Mouse (Mus musculus) MEL (cell line): Measurements from ENCODE around the gene Tm9sf2. TPM values are rescaled to one million over a fixed set of nuclear protein-coding genes. Genes with fewer than 3 reads are reported as not detected.
A peak's percentile ranks its signal among the peaks of the same experiment; 100 is the strongest.

Experiments
- DNase-seq: peaks from one replicate; pipeline ENCODE4 v3.0.0; 2011; ENCODE audit warnings: low read depth, low spot score
- H3K27ac ChIP-seq: 2 replicates; pipeline ENCODE4 v1.5.1; 2012; ENCODE audit warnings: low read depth, mild to moderate bottlenecking, control low read depth, low read length, moderate library complexity; ENCODE audit not compliant: control insufficient read depth
- H3K27me3 ChIP-seq, 2 experiments: fragments of 150-350 bp in 1 of 2; sonication (generic) in 1 of 2; 2 replicates each; pipeline ENCODE4 v1.6.1; 2012; ENCODE audit warnings: low read length in 2 of 2, mild to moderate bottlenecking in 2 of 2, improper control_type of control experiment in 1 of 2, moderate library complexity in 1 of 2; ENCODE audit not compliant: insufficient read depth in 2 of 2, control insufficient read depth in 1 of 2
- H3K36me3 ChIP-seq, 2 experiments: 2 replicates each; pipeline ENCODE4 v1.6.1; 2012 to 2014; ENCODE audit warnings: low read length in 2 of 2, improper control_type of control experiment in 1 of 2, inconsistent platforms in 1 of 2, mild to moderate bottlenecking in 1 of 2; ENCODE audit not compliant: insufficient read depth in 2 of 2, control insufficient read depth in 1 of 2
- H3K4me1 ChIP-seq, 2 experiments: fragments of 150-350 bp in 1 of 2; sonication (generic) in 1 of 2; 2 replicates each; pipeline ENCODE4 v1.6.1; 2012; ENCODE audit warnings: low read length in 2 of 2, improper control_type of control experiment in 1 of 2, mild to moderate bottlenecking in 1 of 2; ENCODE audit not compliant: insufficient read depth in 2 of 2, control insufficient read depth in 1 of 2
- H3K4me3 ChIP-seq, 2 experiments: fragments of 150-350 bp in 1 of 2; sonication (generic) in 1 of 2; 2 replicates each; pipeline ENCODE4 v1.5.1; 2012; ENCODE audit warnings: low read depth in 2 of 2, low read length in 2 of 2, mild to moderate bottlenecking in 2 of 2, moderate library complexity in 2 of 2, control low read depth in 1 of 2, improper control_type of control experiment in 1 of 2; ENCODE audit not compliant: control insufficient read depth in 1 of 2, insufficient read depth in 1 of 2
- H3K79me2 ChIP-seq: 2 replicates; pipeline ENCODE4 v1.6.1; 2012; ENCODE audit warnings: mild to moderate bottlenecking, low read length, moderate library complexity; ENCODE audit not compliant: control insufficient read depth, poor library complexity, insufficient read depth
- H3K9ac ChIP-seq: 2 replicates; pipeline ENCODE4 v1.6.1; 2012; ENCODE audit warnings: low read depth, mild to moderate bottlenecking, control low read depth, low read length, moderate library complexity; ENCODE audit not compliant: control insufficient read depth, poor library complexity, severe bottlenecking
- H3K9me3 ChIP-seq: fragments of 150-350 bp; sonication (generic); replicated peaks from 2 replicates; pipeline ENCODE4 v1.6.1; 2012; ENCODE audit warnings: mild to moderate bottlenecking, low read length, improper control_type of control experiment, moderate library complexity; ENCODE audit not compliant: insufficient read depth
- BHLHE40 ChIP-seq: IDR thresholded peaks from 2 replicates; pipeline ENCODE4 v1.6.1; 2012; ENCODE audit warnings: low read depth, mild to moderate bottlenecking, inconsistent platforms, low read length, improper control_type of control experiment, borderline replicate concordance
- CHD1 ChIP-seq: IDR thresholded peaks from 2 replicates; pipeline ENCODE4 v1.6.1; 2012; ENCODE audit warnings: low read depth, mild to moderate bottlenecking, inconsistent platforms, low read length, improper control_type of control experiment
- E2F4 ChIP-seq: IDR thresholded peaks from 2 replicates; pipeline ENCODE4 v1.6.1; 2011; ENCODE audit warnings: low read depth, low read length, improper control_type of control experiment, borderline replicate concordance
- ELF1 ChIP-seq: IDR thresholded peaks from 2 replicates; pipeline ENCODE4 v1.6.1; 2014; ENCODE audit warnings: low read depth, mild to moderate bottlenecking, inconsistent platforms, low read length, improper control_type of control experiment, moderate library complexity
- EP300 ChIP-seq, 2 experiments: IDR thresholded peaks; 2 replicates each; pipeline ENCODE4 v1.6.1; 2011; ENCODE audit warnings: improper control_type of control experiment in 2 of 2, low read length in 2 of 2, low read depth in 1 of 2, mild to moderate bottlenecking in 1 of 2
- ETS1 ChIP-seq: IDR thresholded peaks from 2 replicates; pipeline ENCODE4 v1.6.1; 2012; ENCODE audit warnings: low read depth, mild to moderate bottlenecking, inconsistent platforms, low read length, improper control_type of control experiment, moderate library complexity
- GABPA ChIP-seq: IDR thresholded peaks from 2 replicates; pipeline ENCODE4 v1.6.1; 2012; ENCODE audit warnings: low read depth, mild to moderate bottlenecking, inconsistent platforms, low read length, improper control_type of control experiment, moderate library complexity
- GATA1 ChIP-seq: IDR thresholded peaks from 2 replicates; pipeline ENCODE4 v1.6.1; 2011; ENCODE audit warnings: low read depth, low read length, improper control_type of control experiment
- MAZ ChIP-seq: IDR thresholded peaks from 2 replicates; pipeline ENCODE4 v1.6.1; 2012; ENCODE audit warnings: low read depth, mild to moderate bottlenecking, inconsistent platforms, low read length, improper control_type of control experiment
- MEF2A ChIP-seq: IDR thresholded peaks from 2 replicates; pipeline ENCODE4 v1.6.1; 2014; ENCODE audit warnings: low read depth, mild to moderate bottlenecking, inconsistent platforms, low read length, improper control_type of control experiment; ENCODE audit not compliant: poor library complexity, insufficient replicate concordance, severe bottlenecking; ENCODE audit errors: extremely low read depth
- MXI1 ChIP-seq: IDR thresholded peaks from 2 replicates; pipeline ENCODE4 v1.6.1; 2011; ENCODE audit warnings: mild to moderate bottlenecking, low read depth, low read length, improper control_type of control experiment
- MYC ChIP-seq: IDR thresholded peaks from 2 replicates; pipeline ENCODE4 v1.6.1; 2011; ENCODE audit warnings: low read depth, mild to moderate bottlenecking, low read length, improper control_type of control experiment, moderate library complexity
- NRF1 ChIP-seq: IDR thresholded peaks from 2 replicates; pipeline ENCODE4 v1.6.1; 2014; ENCODE audit warnings: low read depth, mild to moderate bottlenecking, inconsistent platforms, low read length, improper control_type of control experiment, moderate library complexity; ENCODE audit not compliant: poor library complexity, insufficient read depth, severe bottlenecking
- POLR2AphosphoS2 ChIP-seq: IDR thresholded peaks from 2 replicates; pipeline ENCODE4 v1.6.1; 2011; ENCODE audit warnings: low read length, improper control_type of control experiment
- RCOR1 ChIP-seq: IDR thresholded peaks from 2 replicates; pipeline ENCODE4 v1.6.1; 2012; ENCODE audit warnings: low read depth, mild to moderate bottlenecking, inconsistent platforms, low read length, improper control_type of control experiment
- SIN3A ChIP-seq: IDR thresholded peaks from 2 replicates; pipeline ENCODE4 v1.6.1; 2012; ENCODE audit warnings: low read length, improper control_type of control experiment, inconsistent platforms
- SMC3 ChIP-seq: IDR thresholded peaks from 2 replicates; pipeline ENCODE4 v1.6.1; 2011; ENCODE audit warnings: low read depth, low read length, improper control_type of control experiment
- TCF12 ChIP-seq: IDR thresholded peaks from 2 replicates; pipeline ENCODE4 v1.6.1; 2014; ENCODE audit warnings: low read depth, mild to moderate bottlenecking, inconsistent platforms, low read length, improper control_type of control experiment, moderate library complexity
- USF1 ChIP-seq: IDR thresholded peaks from 2 replicates; pipeline ENCODE4 v1.6.1; 2014; ENCODE audit warnings: low read depth, mild to moderate bottlenecking, inconsistent platforms, low read length, improper control_type of control experiment, moderate library complexity
- USF2 ChIP-seq, 2 experiments: IDR thresholded peaks; 2 replicates each; pipeline ENCODE4 v1.6.1; 2011 to 2012; ENCODE audit warnings: improper control_type of control experiment in 2 of 2, low read length in 2 of 2, borderline replicate concordance in 1 of 2, inconsistent platforms in 1 of 2, low read depth in 1 of 2, mild to moderate bottlenecking in 1 of 2; ENCODE audit not compliant: insufficient read depth in 1 of 2
- ZMIZ1 ChIP-seq: IDR thresholded peaks from 2 replicates; pipeline ENCODE4 v1.6.1; 2012; ENCODE audit warnings: low read depth, mild to moderate bottlenecking, inconsistent platforms, low read length, improper control_type of control experiment, moderate library complexity
- ZNF384 ChIP-seq: IDR thresholded peaks from 2 replicates; pipeline ENCODE4 v1.6.1; 2012; ENCODE audit warnings: low read depth, mild to moderate bottlenecking, inconsistent platforms, low read length, improper control_type of control experiment
- polyA plus RNA-seq, 2 experiments: library from polyadenylated mRNA; stranded (reverse) in 1 of 2; unstranded in 1 of 2; fragments of >175 nt in 1 of 2; fragments of >200 nt in 1 of 2; gene quantifications; 2 replicates each; pipeline versions ENCODE4 v1.2.1 to v1.2.4; 2012; ENCODE audit warnings: low replicate concordance in 2 of 2, low read depth in 1 of 2; ENCODE audit not compliant: insufficient read length in 2 of 2, insufficient read depth in 1 of 2, missing spikeins in 1 of 2
- total RNA-seq: library from RNA; depleted of rRNA; stranded (reverse); fragments of 300-350 nt; gene quantifications from 2 replicates; pipeline ENCODE4 v1.2.3, GENCODE M21; 2012

Gene Tm9sf2
- total and polyA plus RNA-seq, 3 experiments, result 59.6 to 62.7 TPM; not detected in 1

GRCm38 (mm10) chr14:122068801-122069695, 37.8 kb upstream of the Tm9sf2 start:
- no peak overlapping the region for H3K9ac ChIP-seq
- no peak overlapping the region for H3K27ac ChIP-seq
- TF ChIP-seq GATA1, result peak; percentile 59; the same call in 1 of the 2 replicates
- 0 out of 2 replicates have a peak, but pooled peaks have one; percentile 27 for TF ChIP-seq MXI1
- peak; percentile 15; the same call in 1 of the 2 replicates for TF ChIP-seq USF1
- TF ChIP-seq CHD1, result no peak
- TF ChIP-seq EP300 (IDR thresholded peaks at IDR 0.05; ENCODE audit: low read depth in 1 of 2, low read length in 2 of 2), result peak; percentile 49 to 57; a peak in 3 of 4 replicates
- TF ChIP-seq TCF12, result peak; percentile 50
- peak; percentile 68 for TF ChIP-seq SIN3A
- TF ChIP-seq ETS1, result peak; percentile 80
- TF ChIP-seq E2F4, result no peak
- TF ChIP-seq RCOR1, result 0 out of 2 replicates have a peak, but pooled peaks have one; percentile 42
- TF ChIP-seq BHLHE40, result peak; percentile 87
- TF ChIP-seq ZNF384, result no peak
- TF ChIP-seq SMC3, result no peak
- no peak for TF ChIP-seq POLR2AphosphoS2
- no peak for TF ChIP-seq MEF2A
- H3K27me3 ChIP-seq, result no peaks in the 10 kb centered on the region
- H3K9me3 ChIP-seq, result no peaks in the 10 kb centered on the region
- H3K4me1 ChIP-seq, result peaks cover 9 to 21% of the 10 kb centered on the region in 2 experiments
- H3K36me3 ChIP-seq, result peaks cover 0 to 6% of the 10 kb centered on the region in 2 experiments; a peak in 2 of 4 replicates
- peak; percentile 44 for DNase-seq
- H3K79me2 ChIP-seq, result no peaks in the 10 kb centered on the region
- no peak overlapping the region for H3K4me3 ChIP-seq

- H3K36me3 ChIP-seq, result peaks cover 0 to 6% of the 10 kb centered on the region in 2 experiments; a peak in 1 of 4 replicates
- H3K4me1 ChIP-seq, result peaks cover 9 to 21% of the 10 kb centered on the region in 2 experiments
- DNase-seq, result no peak
- no peak overlapping the region for H3K4me3 ChIP-seq
- H3K9ac ChIP-seq, result no peak overlapping the region
- no peaks in the 10 kb centered on the region for H3K79me2 ChIP-seq
- no peak overlapping the region for H3K27ac ChIP-seq
- H3K27me3 ChIP-seq, result no peaks in the 10 kb centered on the region
- no peak for TF ChIP-seq MAZ
- no peak for TF ChIP-seq ETS1
- TF ChIP-seq ZNF384, result no peak
- no peak for TF ChIP-seq BHLHE40
- TF ChIP-seq NRF1, result no peak
- no peak for TF ChIP-seq USF2 (IDR thresholded peaks at IDR 0.05; ENCODE audit: borderline replicate concordance in 1 of 2, insufficient read depth in 1 of 2, low read depth in 1 of 2, low read length in 2 of 2)
- no peak for TF ChIP-seq GABPA
- no peak for TF ChIP-seq ELF1
- TF ChIP-seq MEF2A, result no peak
- no peak for TF ChIP-seq MYC
- no peak for TF ChIP-seq ZMIZ1
- no peak for TF ChIP-seq SIN3A
- no peak for TF ChIP-seq TCF12
- H3K9me3 ChIP-seq, result no peaks in the 10 kb centered on the region
Measured at GRCm38 (mm10) chr14:122069948-122070347, 36.9 kb upstream of the Tm9sf2 start.
